Mouse (Mus musculus) CH12.LX (cell line): ENCODE measurements at regions not wholly inside any gene's neighbourhood (a gene's known extent, or its start where the extent isn't known, plus 50 kb on each side); places are given as distances from the start of the nearest gene placed in this dataset.

Experiments used
- DNase-seq: peaks from one replicate; pipeline ENCODE4 v3.0.0-alpha.2; 2013; ENCODE audit errors: extremely low read depth
- H3K27ac ChIP-seq: 2 replicates; pipeline ENCODE4 v1.5.1; 2012; ENCODE audit warnings: low read depth, mild to moderate bottlenecking, control low read depth, moderate library complexity; ENCODE audit not compliant: insufficient read depth
- H3K27me3 ChIP-seq: replicated peaks from 2 replicates; pipeline ENCODE3; 2012; ENCODE audit warnings: inconsistent platforms
- H3K36me3 ChIP-seq, 2 experiments: replicated peaks in 1 of 2; 2 replicates each; pipeline versions ENCODE3 to v1.6.1; 2012; ENCODE audit warnings: inconsistent platforms in 1 of 2, low read length in 1 of 2, mild to moderate bottlenecking in 1 of 2, mixed read lengths in 1 of 2, moderate library complexity in 1 of 2; ENCODE audit not compliant: control insufficient read depth in 1 of 2, insufficient read depth in 1 of 2
- H3K4me1 ChIP-seq, 2 experiments: 2 replicates each; pipeline ENCODE4 v1.6.1; 2012; ENCODE audit warnings: inconsistent platforms in 1 of 2, moderate library complexity in 1 of 2; ENCODE audit not compliant: insufficient read depth in 2 of 2, control insufficient read depth in 1 of 2
- H3K4me2 ChIP-seq: 2 replicates; pipeline ENCODE4 v1.6.1; 2012; ENCODE audit warnings: low read depth, mild to moderate bottlenecking, control low read depth; ENCODE audit not compliant: poor library complexity, insufficient read depth, severe bottlenecking
- H3K4me3 ChIP-seq, 3 experiments: fragments of 150-350 bp in 1 of 3; sonication (generic) in 1 of 3; replicated peaks in 1 of 3; 2 replicates each; pipeline versions ENCODE3 to v1.5.1; 2011 to 2012; ENCODE audit warnings: low read depth in 2 of 3, low read length in 2 of 3, mild to moderate bottlenecking in 2 of 3, moderate library complexity in 2 of 3, control low read depth in 1 of 3, improper control_type of control experiment in 1 of 3, inconsistent platforms in 1 of 3, mixed read lengths in 1 of 3; ENCODE audit not compliant: poor library complexity in 1 of 3
- H3K79me2 ChIP-seq: replicated peaks from 2 replicates; pipeline ENCODE4 v1.6.1; 2012; ENCODE audit warnings: mild to moderate bottlenecking, moderate library complexity; ENCODE audit not compliant: control insufficient read depth, poor library complexity, insufficient read depth, severe bottlenecking; ENCODE audit errors: extremely low read depth
- H3K9ac ChIP-seq: 2 replicates; pipeline ENCODE4 v1.6.1; 2012; ENCODE audit warnings: low read depth, mild to moderate bottlenecking, control low read depth, moderate library complexity; ENCODE audit not compliant: insufficient read depth
- H3K9me3 ChIP-seq: replicated peaks from 2 replicates; pipeline ENCODE3; 2012; ENCODE audit warnings: low read length, inconsistent platforms, mixed read lengths
- BHLHE40 ChIP-seq: IDR thresholded peaks from 2 replicates; pipeline ENCODE4 v1.6.1; 2011; ENCODE audit warnings: mild to moderate bottlenecking, low read depth, low read length, improper control_type of control experiment
- CHD1 ChIP-seq: IDR thresholded peaks from 2 replicates; pipeline ENCODE4 v1.6.1; 2012; ENCODE audit warnings: low read depth, low read length, improper control_type of control experiment, inconsistent platforms
- CHD2 ChIP-seq: IDR thresholded peaks from 2 replicates; pipeline ENCODE4 v1.6.1; 2011; ENCODE audit warnings: low read length, improper control_type of control experiment
- E2F4 ChIP-seq: IDR thresholded peaks from 2 replicates; pipeline ENCODE4 v1.6.1; 2011; ENCODE audit warnings: low read depth, low read length, improper control_type of control experiment; ENCODE audit not compliant: insufficient replicate concordance
- ELF1 ChIP-seq: IDR thresholded peaks from 2 replicates; pipeline ENCODE4 v1.6.1; 2014; ENCODE audit warnings: low read depth, mild to moderate bottlenecking, inconsistent platforms, low read length, improper control_type of control experiment
- IRF4 ChIP-seq: IDR thresholded peaks from 2 replicates; pipeline ENCODE4 v1.6.1; 2014; ENCODE audit warnings: low read depth, mild to moderate bottlenecking, inconsistent platforms, low read length, improper control_type of control experiment
- JUN ChIP-seq: IDR thresholded peaks from 2 replicates; pipeline ENCODE4 v1.6.1; 2011; ENCODE audit warnings: low read depth, mild to moderate bottlenecking, low read length, improper control_type of control experiment, moderate library complexity; ENCODE audit not compliant: insufficient read depth
- JUND ChIP-seq: conservative IDR thresholded peaks from 2 replicates; pipeline ENCODE4 v1.6.1; 2011; ENCODE audit warnings: low read depth, low read length, improper control_type of control experiment
- MAFK ChIP-seq: IDR thresholded peaks from 2 replicates; pipeline ENCODE4 v1.6.1; 2011; ENCODE audit warnings: low read length, improper control_type of control experiment; ENCODE audit not compliant: insufficient replicate concordance
- MYC ChIP-seq: IDR thresholded peaks from 2 replicates; pipeline ENCODE4 v1.6.1; 2011; ENCODE audit warnings: low read depth, mild to moderate bottlenecking, improper control_type of control experiment, low read length
- NELFE ChIP-seq: IDR thresholded peaks from 2 replicates; pipeline ENCODE4 v1.6.1; 2011; ENCODE audit warnings: low read depth, low read length, improper control_type of control experiment
- POLR2A ChIP-seq: IDR thresholded peaks from 2 replicates; pipeline ENCODE4 v1.6.1; 2011; ENCODE audit warnings: low read depth, mild to moderate bottlenecking, improper control_type of control experiment, low read length
- SIN3A ChIP-seq: IDR thresholded peaks from 2 replicates; pipeline ENCODE4 v1.6.1; 2012; ENCODE audit warnings: low read length, improper control_type of control experiment, inconsistent platforms
- SMC3 ChIP-seq: IDR thresholded peaks from 2 replicates; pipeline ENCODE4 v1.6.1; 2011; ENCODE audit warnings: low read depth, low read length, improper control_type of control experiment
- UBTF ChIP-seq: IDR thresholded peaks from 2 replicates; pipeline ENCODE4 v1.6.1; 2012; ENCODE audit warnings: low read depth, mild to moderate bottlenecking, inconsistent platforms, low read length, improper control_type of control experiment, moderate library complexity
- USF2 ChIP-seq: conservative IDR thresholded peaks from 2 replicates; pipeline ENCODE4 v1.6.1; 2011; ENCODE audit warnings: low read depth, low read length, improper control_type of control experiment
- ZC3H11A ChIP-seq: IDR thresholded peaks from 2 replicates; pipeline ENCODE4 v1.6.1; 2012; ENCODE audit warnings: low read depth, mild to moderate bottlenecking, inconsistent platforms, low read length, improper control_type of control experiment
- ZKSCAN1 ChIP-seq: IDR thresholded peaks from 2 replicates; pipeline ENCODE4 v1.6.1; 2012; ENCODE audit warnings: low read depth, inconsistent platforms, low read length, improper control_type of control experiment, borderline replicate concordance
- ZMIZ1 ChIP-seq: IDR thresholded peaks from 2 replicates; pipeline ENCODE4 v1.6.1; 2012; ENCODE audit warnings: low read depth, mild to moderate bottlenecking, inconsistent platforms, low read length, improper control_type of control experiment
- dilution Hi-C: fragments of 300-500 bp; cut with MboI; formaldehyde crosslinking; loops from 2 replicates; pipeline ENCODE4 v1.14.3; 2020; ENCODE audit warnings: low sequenced_read_pairs; ENCODE audit not compliant: extremely low pct_unique_long_range_greater_than_20kb, extremely low pct_ligation_motif_present
- in situ Hi-C: fragments of 300-500 bp; cut with MboI; formaldehyde crosslinking; loops from 3 replicates; pipeline ENCODE4 v1.14.3; 2019; ENCODE audit warnings: low sequenced_read_pairs, low pct_ligation_motif_present, low pct_unique_long_range_greater_than_20kb, mixed read lengths

GRCm38 (mm10) chr12:74527190-74527621 is 211.0 kb upstream of the Gm11042 start:
- dilution Hi-C loops = no loop called here
- in situ Hi-C loops = no loop called here
- H3K4me2 ChIP-seq = no peak overlapping the region
- H3K36me3 ChIP-seq = no peaks in the 10 kb centered on the region
- no peak overlapping the region for H3K4me3 ChIP-seq
- no peaks in the 10 kb centered on the region for H3K9me3 ChIP-seq
- H3K9ac ChIP-seq = no peak overlapping the region
- H3K79me2 ChIP-seq = no peaks in the 10 kb centered on the region
- H3K4me1 ChIP-seq = no peaks in the 10 kb centered on the region
- DNase-seq = no peak
- TF ChIP-seq ZKSCAN1 = no peak
- no peak for TF ChIP-seq JUND
- TF ChIP-seq, all 38 proteins: peak for 0
- Histone ChIP-seq H3K27me3 (no peaks in the 10 kb centered on the region), H3K27ac (no peak overlapping the region)

DNA sequence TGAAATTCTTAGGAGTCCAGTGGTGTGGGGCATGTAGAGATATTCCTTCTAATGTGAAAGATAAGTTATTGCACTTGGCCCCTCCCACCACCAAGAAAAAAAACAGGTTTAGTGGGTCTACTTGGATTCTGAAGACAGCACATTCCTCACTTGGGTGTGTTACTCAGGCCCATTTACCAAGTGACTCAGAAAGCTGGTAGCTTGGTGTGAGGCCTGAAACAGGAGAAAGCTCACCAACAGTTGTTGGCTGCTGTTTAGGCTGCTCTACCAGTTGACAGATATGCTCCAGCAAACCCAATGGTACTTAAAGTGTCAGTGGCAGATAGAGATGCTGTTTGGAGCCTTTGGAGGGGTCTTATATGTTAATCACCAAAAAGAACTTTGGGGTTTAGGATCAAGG is 207.8 kb upstream of the Gm11042 start:
- H3K9me3 ChIP-seq = no peaks in the 10 kb centered on the region
- no peaks in the 10 kb centered on the region for H3K36me3 ChIP-seq
- H3K4me3 ChIP-seq = no peak overlapping the region
- DNase-seq = no peak
- dilution Hi-C loops = no loop called here
- H3K4me2 ChIP-seq = no peak overlapping the region
- TF ChIP-seq JUND (no peak), IRF4 (no peak), MYC (no peak), SMC3 (no peak), CHD2 (no peak), ZKSCAN1 (no peak), POLR2A (no peak), E2F4 (no peak), BHLHE40 (no peak), UBTF (no peak), SIN3A (no peak), USF2 (no peak), ZMIZ1 (no peak), NELFE (no peak), ZC3H11A (no peak), JUN (no peak), CHD1 (no peak), ELF1 (no peak), MAFK (no peak)
- H3K27me3 ChIP-seq = no peaks in the 10 kb centered on the region
- no peaks in the 10 kb centered on the region for H3K4me1 ChIP-seq
- H3K9ac ChIP-seq = no peak overlapping the region
- H3K79me2 ChIP-seq = no peaks in the 10 kb centered on the region
- no peak overlapping the region for H3K27ac ChIP-seq
- in situ Hi-C loops = no loop called here
